Comparison of ENCODE assay signal across 8 mouse cellular contexts in genomic region chr5:137381152-137381551, GRCm38 (mm10). TPM values are rescaled to one million over a fixed set of nuclear protein-coding genes. Genes with fewer than 3 reads are reported as not detected.
DNase-seq lines count a peak whose midpoint lies in the region; ATAC-seq and TF ChIP-seq lines count a peak whose summit lies in the region.
"Had no signal": no experiment of that assay in that cellular context is flagged by ENCODE, and none has a peak within 500 bp of the region (broad histone marks: within the 10 kb centered on the region; RNA-seq: fewer than 3 reads in every experiment).

No protein-coding gene starts in this region.

- H3K4me3 ChIP-seq in midbrain, embryonic 11.5 days (ENCODE audit: low read depth, low read length), result no peak overlapping the region
- H3K4me3 ChIP-seq in midbrain, embryonic 13.5 days (replicated peaks), result no peak overlapping the region
- H3K4me3 ChIP-seq in lung, postnatal 0 days (ENCODE audit: low read depth, low read length), result no peak overlapping the region
- H3K4me3 ChIP-seq in spleen, adult 2 months (ENCODE audit: extremely low read depth, insufficient read depth, insufficient read length), result no peak overlapping the region
- H3K4me3 ChIP-seq: hindbrain, embryonic 15.5 days had no signal

- no peak for TF ChIP-seq EP300 in lung, postnatal 0 days (IDR thresholded peaks at IDR 0.05)

- H3K27ac ChIP-seq in midbrain, embryonic 11.5 days (ENCODE audit: low read depth, low read length), result no peak overlapping the region
- no peak overlapping the region for H3K27ac ChIP-seq in midbrain, embryonic 13.5 days
- H3K27ac ChIP-seq in lung, postnatal 0 days (ENCODE audit: low read length), result no peak overlapping the region
- H3K27ac ChIP-seq in spleen, adult 2 months (ENCODE audit: insufficient read depth, low read length), result no peak overlapping the region
- H3K27ac ChIP-seq: hindbrain, embryonic 15.5 days had no signal

- TF ChIP-seq CTCF in lung, postnatal 0 days (IDR thresholded peaks at IDR 0.05), result peak; percentile 90
- TF ChIP-seq CTCF in spleen, adult 2 months (IDR thresholded peaks at IDR 0.05; ENCODE audit: extremely low read depth, insufficient read depth, insufficient read length, insufficient replicate concordance), result peak; percentile 51; the same call in 1 of the 2 replicates

- H3K4me2 ChIP-seq in midbrain, embryonic 11.5 days, result no peak overlapping the region
- H3K4me2 ChIP-seq in midbrain, embryonic 13.5 days (replicated peaks), result no peak overlapping the region
- no peak overlapping the region for H3K4me2 ChIP-seq in lung, postnatal 0 days (replicated peaks; ENCODE audit: low read depth, low read length)
- H3K4me2 ChIP-seq: hindbrain, embryonic 15.5 days had no signal

- no peak for TF ChIP-seq POLR2A in spleen, adult 2 months (IDR thresholded peaks at IDR 0.05; ENCODE audit: low read depth, low read length)

- H3K36me3 ChIP-seq in midbrain, embryonic 11.5 days (ENCODE audit: control insufficient read depth, insufficient read depth, low read length), result no peaks in the 10 kb centered on the region
- no peaks in the 10 kb centered on the region for H3K36me3 ChIP-seq in midbrain, embryonic 13.5 days
- no peaks in the 10 kb centered on the region for H3K36me3 ChIP-seq in lung, postnatal 0 days (ENCODE audit: insufficient read depth, low read length)
- H3K36me3 ChIP-seq in spleen, adult 2 months (ENCODE audit: control insufficient read depth, insufficient read depth, low read length), result no peaks in the 10 kb centered on the region
- H3K36me3 ChIP-seq: hindbrain, embryonic 15.5 days had no signal

- no peaks in the 10 kb centered on the region; the same call in 1 of the 2 replicates for H3K4me1 ChIP-seq in midbrain, embryonic 11.5 days (ENCODE audit: control insufficient read depth, insufficient read depth, low read length)
- H3K4me1 ChIP-seq in midbrain, embryonic 13.5 days (replicated peaks), result peaks cover 10% of the 10 kb centered on the region
- no peaks in the 10 kb centered on the region for H3K4me1 ChIP-seq in lung, postnatal 0 days (ENCODE audit: insufficient read depth, low read depth, low read length)
- no peaks in the 10 kb centered on the region for H3K4me1 ChIP-seq in spleen, adult 2 months (ENCODE audit: control insufficient read depth, insufficient read depth, insufficient read length)

- WGBS in midbrain, embryonic 11.5 days, result 52% methylated on average over 4 of the region's 4 CpGs
- WGBS in midbrain, embryonic 13.5 days, result 50% methylated on average over 4 of the region's 4 CpGs
- 29% methylated on average over 3 of the region's 4 CpGs for WGBS in lung, postnatal 0 days
- 56% methylated on average over 4 of the region's 4 CpGs for WGBS in spleen, adult 2 months

- H3K27me3 ChIP-seq in midbrain, embryonic 11.5 days (ENCODE audit: control insufficient read depth, insufficient read depth, low read length), result no peaks in the 10 kb centered on the region
- no peaks in the 10 kb centered on the region for H3K27me3 ChIP-seq in midbrain, embryonic 13.5 days
- no peaks in the 10 kb centered on the region for H3K27me3 ChIP-seq in lung, postnatal 0 days (replicated peaks; ENCODE audit: insufficient read depth, low read length)
- no peaks in the 10 kb centered on the region for H3K27me3 ChIP-seq in spleen, adult 2 months (ENCODE audit: control insufficient read depth, insufficient read depth, low read length)
- H3K27me3 ChIP-seq: hindbrain, embryonic 15.5 days had no signal

- no peaks in the 10 kb centered on the region for H3K9me3 ChIP-seq in midbrain, embryonic 11.5 days (ENCODE audit: control insufficient read depth, low read length)
- no peaks in the 10 kb centered on the region for H3K9me3 ChIP-seq in midbrain, embryonic 13.5 days
- no peaks in the 10 kb centered on the region for H3K9me3 ChIP-seq in lung, postnatal 0 days (ENCODE audit: low read length)
- H3K9me3 ChIP-seq: hindbrain, embryonic 15.5 days had no signal

- no peak for ATAC-seq in midbrain, embryonic 11.5 days (ENCODE audit: low FRiP score)
- ATAC-seq in midbrain, embryonic 13.5 days, result no peak
- ATAC-seq in common myeloid progenitor, adult 5-6 weeks (replicated peaks; ENCODE audit: low read depth, poor library complexity, severe bottlenecking), result peak; percentile 85
- ATAC-seq in lung, postnatal 0 days, result no peak

- peak; percentile 92 for DNase-seq in midbrain, embryonic 11.5 days (ENCODE audit: low spot score, missing footprints)
- peak; percentile 60 for DNase-seq in adipocyte (ENCODE audit: low spot score)
- DNase-seq in kidney, adult 8-10 months, result peak; percentile 67 to 79
- peak; percentile 55 for DNase-seq in lung, postnatal 0 days (ENCODE audit: low spot score)
- peak; percentile 31 to 64 for DNase-seq in spleen, adult 2 months (ENCODE audit: low read depth in 1 of 2, low spot score in 2 of 2)

- no peak overlapping the region for H3K9ac ChIP-seq in midbrain, embryonic 11.5 days (ENCODE audit: low read length)
- no peak overlapping the region for H3K9ac ChIP-seq in midbrain, embryonic 13.5 days (replicated peaks)
- no peak overlapping the region for H3K9ac ChIP-seq in lung, postnatal 0 days (replicated peaks; ENCODE audit: low read depth)
- H3K9ac ChIP-seq: hindbrain, embryonic 15.5 days had no signal

RNA-seq across cellular contexts. Expression of gene Ephb4, which starts 31.2 kb away (rescaled TPM):
- 19.0 and 20.8 TPM in 2 replicates for polyA plus RNA-seq in midbrain, embryonic 11.5 days (2014; fragmentation: Nextera tagmentation; extraction: Ambion mirVana)
- 7.5 and 8.6 TPM in 2 replicates for polyA plus RNA-seq in midbrain, embryonic 13.5 days (2015; fragmentation: Nextera tagmentation; extraction: Ambion mirVana)
- not detected in 2 replicates for total RNA-seq in common myeloid progenitor, adult 5-6 weeks (2017)
- 30.9 and 33.2 TPM in 2 replicates for polyA plus RNA-seq in lung, postnatal 0 days (2015; fragmentation: Nextera tagmentation; extraction: Ambion mirVana)
- 13.5 and 14.8 TPM in 2 replicates for polyA plus RNA-seq in spleen, adult 2 months (2012; rRNA removed)

RNA-seq across cellular contexts. Expression of gene Slc12a9, which starts 47.8 kb away (rescaled TPM):
- 5.8 TPM in 2 replicates for polyA plus RNA-seq in midbrain, embryonic 11.5 days (2014; fragmentation: Nextera tagmentation; extraction: Ambion mirVana)
- 21.8 and 23.4 TPM in 2 replicates for polyA plus RNA-seq in midbrain, embryonic 13.5 days (2015; fragmentation: Nextera tagmentation; extraction: Ambion mirVana)
- total RNA-seq in common myeloid progenitor, adult 5-6 weeks (2017), result 2.1 and 5.8 TPM in 2 replicates
- 8.2 TPM in 2 replicates for polyA plus RNA-seq in lung, postnatal 0 days (2015; fragmentation: Nextera tagmentation; extraction: Ambion mirVana)
- polyA plus RNA-seq in spleen, adult 2 months (2012; rRNA removed), result 25.8 and 29.7 TPM in 2 replicates
